Mouse (Mus musculus): ENCODE results near the gene Lyrm4. TPM values are rescaled to one million over a fixed set of nuclear protein-coding genes. Genes with fewer than 3 reads are reported as not detected.

The Lyrm4 gene
- total RNA-seq (2023): 2.9 and 3.6 TPM in 2 replicates

DNA sequence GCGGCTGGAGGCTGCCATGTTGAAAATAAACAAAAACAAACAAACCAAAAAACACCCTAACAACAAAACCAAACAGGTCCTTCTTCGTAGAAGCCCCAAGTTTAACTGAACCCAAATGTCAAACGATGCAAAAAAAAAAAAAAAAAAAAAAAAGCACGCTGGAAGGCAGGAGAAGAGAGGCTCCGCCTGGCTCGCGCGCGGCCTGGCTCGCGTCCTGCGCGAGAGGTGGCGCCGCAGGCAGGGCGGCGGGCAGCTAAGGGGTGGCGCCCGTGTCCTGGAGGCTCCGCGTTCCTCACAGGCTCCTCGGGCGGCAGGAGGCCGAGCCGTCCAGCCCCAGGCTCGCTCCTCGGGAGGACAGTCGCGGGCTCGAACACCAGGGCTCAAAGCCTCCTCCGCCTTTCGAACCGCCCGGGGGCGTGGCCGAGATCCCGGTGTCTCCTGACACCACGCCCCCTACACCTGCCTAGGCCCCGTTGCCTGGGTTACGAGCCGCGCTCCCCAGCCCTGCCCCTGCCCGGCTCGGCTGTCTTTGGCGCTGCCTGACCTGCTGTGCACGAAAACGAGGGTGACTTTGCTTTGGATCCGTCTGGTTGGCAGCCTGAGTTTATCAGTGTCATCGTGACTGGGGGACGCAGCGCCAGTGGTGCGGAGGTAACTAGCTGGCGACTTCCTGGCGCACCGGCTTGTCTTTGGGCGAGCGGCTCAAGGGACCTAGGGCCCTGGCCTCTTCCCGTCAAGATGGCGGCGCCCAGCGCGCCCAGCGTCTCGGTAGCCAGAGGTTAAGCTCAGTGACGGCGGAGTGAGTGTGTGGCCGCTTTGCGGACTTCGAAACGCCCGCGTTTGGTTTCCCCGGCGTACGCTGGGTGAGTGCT, at the start of gene Lyrm4, which contains the start of gene Fars2:
Gene Lyrm4, minus strand, starts transcription at position 384 of the 872 bp plus-strand sequence.
Gene Fars2, plus strand, starts transcription at position 270 of the 872 bp plus-strand sequence.

GRCm38 (mm10) chr13:35958539-35958938, 158.8 kb downstream of the Lyrm4 start, which contains the start of gene Ppp1r3g:
Ppp1r3g (plus strand) TSS chr13:35958839.

Other genes with a start within 250 kb of the Lyrm4 start
- 0.39 and 2.7 TPM in 2 replicates for gene Rpp40, start 211.2 kb downstream of the Lyrm4 start, total RNA-seq (2023)
- gene Ppp1r3g, start 158.7 kb downstream of the Lyrm4 start, total RNA-seq (2023): not detected in 2 replicates
- 11.4 and 24.1 TPM in 2 replicates for gene Fars2, start 114 bp downstream of the Lyrm4 start, total RNA-seq (2023)

Measured in neutrophil, adult 65 days (primary cell).